Mouse (Mus musculus): ENCODE data around the gene Raet1d. TPM values are rescaled to one million over a fixed set of nuclear protein-coding genes. Genes with fewer than 3 reads are reported as not detected.
A peak's percentile ranks its signal among the peaks of the same experiment; 100 is the strongest.
"Not testable (repeated sequence)": the region's sequence is repeated elsewhere in the genome, so short reads cannot be mapped to it uniquely, and the experiment has no call there.

Gene Raet1d
- 17.6 and 17.7 TPM in 2 replicates for polyA plus RNA-seq (2015; fragmentation: Nextera tagmentation; extraction: Ambion mirVana)

GRCm38 (mm10) chr10:22360252-22360651 is at the start of gene Raet1d:
Raet1d (plus strand) TSS chr10:22360552.
- not testable (repeated sequence) for H3K27ac ChIP-seq; ATAC-seq (ENCODE audit: insufficient number of reproducible peaks, insufficient read depth, low FRiP score, low TSS enrichment, low read depth); H3K9me3 ChIP-seq; H3K27me3 ChIP-seq; H3K36me3 ChIP-seq; H3K9ac ChIP-seq; H3K4me1 ChIP-seq
- WGBS: 70% methylated on average over 3 of the region's 3 CpGs
- H3K4me3 ChIP-seq: peak within 1 kb of the TSS; percentile 23
- peak within 1 kb of the TSS; percentile 46 for H3K4me2 ChIP-seq

- Histone ChIP-seq H3K9ac (no peak overlapping the region), H3K36me3 (no peaks in the 10 kb centered on the region), H3K9me3 (no peaks in the 10 kb centered on the region), H3K27me3 (no peaks in the 10 kb centered on the region), H3K4me1 (no peaks in the 10 kb centered on the region), H3K27ac (no peak overlapping the region), H3K4me2 (no peak overlapping the region), H3K4me3 (no peak overlapping the region)
- WGBS: 85% methylated on average over 2 of the region's 2 CpGs
- no peak for ATAC-seq (ENCODE audit: insufficient number of reproducible peaks, insufficient read depth, low FRiP score, low TSS enrichment, low read depth)
Observed at GRCm38 (mm10) chr10:22322858-22323257, 37.5 kb upstream of the Raet1d start.

- H3K27ac ChIP-seq; ATAC-seq (ENCODE audit: insufficient number of reproducible peaks, insufficient read depth, low FRiP score, low TSS enrichment, low read depth); H3K4me1 ChIP-seq; H3K4me2 ChIP-seq; H3K36me3 ChIP-seq; H3K9ac ChIP-seq; H3K4me3 ChIP-seq; H3K9me3 ChIP-seq; H3K27me3 ChIP-seq: not testable (repeated sequence)
- WGBS: 76% methylated on average over 4 of the region's 4 CpGs
Observed at GRCm38 (mm10) chr10:22345721-22346120, 14.6 kb upstream of the Raet1d start.

GRCm38 (mm10) chr10:22353548-22354195 is 6.7 kb upstream of the Raet1d start:
- not testable (repeated sequence) for H3K9me3 ChIP-seq; H3K4me2 ChIP-seq; H3K4me1 ChIP-seq; H3K4me3 ChIP-seq; H3K9ac ChIP-seq; H3K27me3 ChIP-seq; H3K36me3 ChIP-seq; H3K27ac ChIP-seq; ATAC-seq (ENCODE audit: insufficient number of reproducible peaks, insufficient read depth, low FRiP score, low TSS enrichment, low read depth)
- 76% methylated on average over 6 of the region's 6 CpGs for WGBS

GRCm38 (mm10) chr10:22354196-22354574 is 6.2 kb upstream of the Raet1d start:
- not testable (repeated sequence) for H3K27ac ChIP-seq; H3K4me2 ChIP-seq; H3K9me3 ChIP-seq; H3K9ac ChIP-seq; ATAC-seq (ENCODE audit: insufficient number of reproducible peaks, insufficient read depth, low FRiP score, low TSS enrichment, low read depth); H3K36me3 ChIP-seq; H3K4me1 ChIP-seq; H3K27me3 ChIP-seq; H3K4me3 ChIP-seq
- 82% methylated on average over 2 of the region's 2 CpGs for WGBS

- not testable (repeated sequence) for H3K9me3 ChIP-seq; H3K4me2 ChIP-seq; ATAC-seq (ENCODE audit: insufficient number of reproducible peaks, insufficient read depth, low FRiP score, low TSS enrichment, low read depth); H3K27me3 ChIP-seq; H3K4me1 ChIP-seq; H3K9ac ChIP-seq; H3K4me3 ChIP-seq; H3K36me3 ChIP-seq; H3K27ac ChIP-seq
- 67% methylated on average over 1 of the region's 1 CpGs for WGBS
Observed at GRCm38 (mm10) chr10:22357373-22357772, 3.0 kb upstream of the Raet1d start.

- H3K4me2 ChIP-seq; H3K27ac ChIP-seq; ATAC-seq (ENCODE audit: insufficient number of reproducible peaks, insufficient read depth, low FRiP score, low TSS enrichment, low read depth); H3K4me1 ChIP-seq; H3K27me3 ChIP-seq; H3K9ac ChIP-seq; H3K36me3 ChIP-seq; H3K9me3 ChIP-seq; H3K4me3 ChIP-seq: not testable (repeated sequence)
- 80% methylated on average over 1 of the region's 2 CpGs for WGBS
Observed at GRCm38 (mm10) chr10:22360957-22361356, 605 bp downstream of the Raet1d start.

GRCm38 (mm10) chr10:22361415-22362352 is 1.3 kb downstream of the Raet1d start:
- not testable (repeated sequence) for ATAC-seq (ENCODE audit: insufficient number of reproducible peaks, insufficient read depth, low FRiP score, low TSS enrichment, low read depth)
- H3K4me2 ChIP-seq: peak overlapping the region; percentile 46

GRCm38 (mm10) chr10:22362466-22362865 is 2.1 kb downstream of the Raet1d start:
- not testable (repeated sequence) for H3K4me3 ChIP-seq; ATAC-seq (ENCODE audit: insufficient number of reproducible peaks, insufficient read depth, low FRiP score, low TSS enrichment, low read depth); H3K36me3 ChIP-seq; H3K27me3 ChIP-seq; H3K27ac ChIP-seq; H3K4me1 ChIP-seq; H3K9me3 ChIP-seq; H3K9ac ChIP-seq
- peak overlapping the region; percentile 16; the same call in 1 of the 2 replicates for H3K4me2 ChIP-seq
- 97% methylated on average over 2 of the region's 2 CpGs for WGBS

More at GRCm38 (mm10) chr10:22361415-22362352, 1.3 kb downstream of the Raet1d start:
- 6% methylated on average over 9 of the region's 15 CpGs for WGBS
- 0 out of 2 replicates have a peak overlapping the region, but pooled peaks have one; percentile 49 for H3K9ac ChIP-seq
- peak overlapping the region; percentile 23 for H3K4me3 ChIP-seq
- not testable (repeated sequence) for H3K4me1 ChIP-seq, H3K9me3 ChIP-seq, H3K36me3 ChIP-seq, H3K27ac ChIP-seq, H3K27me3 ChIP-seq

- H3K9ac ChIP-seq; H3K9me3 ChIP-seq; H3K4me3 ChIP-seq; H3K27ac ChIP-seq; H3K27me3 ChIP-seq; ATAC-seq (ENCODE audit: insufficient number of reproducible peaks, insufficient read depth, low FRiP score, low TSS enrichment, low read depth); H3K4me1 ChIP-seq; H3K36me3 ChIP-seq; H3K4me2 ChIP-seq: not testable (repeated sequence)
- WGBS: 85% methylated on average over 2 of the region's 2 CpGs
Observed at GRCm38 (mm10) chr10:22364915-22365314, 4.6 kb downstream of the Raet1d start.

GRCm38 (mm10) chr10:22381226-22381625 is 20.9 kb downstream of the Raet1d start:
- not testable (repeated sequence) for H3K36me3 ChIP-seq; H3K27me3 ChIP-seq; H3K4me3 ChIP-seq; H3K27ac ChIP-seq; H3K4me1 ChIP-seq; ATAC-seq (ENCODE audit: insufficient number of reproducible peaks, insufficient read depth, low FRiP score, low TSS enrichment, low read depth); H3K9ac ChIP-seq; H3K9me3 ChIP-seq
- H3K4me2 ChIP-seq: peak overlapping the region; percentile 30
- WGBS: 6% methylated on average over 9 of the region's 10 CpGs

GRCm38 (mm10) chr10:22390146-22390545 is 29.8 kb downstream of the Raet1d start:
- not testable (repeated sequence) for H3K27me3 ChIP-seq; ATAC-seq (ENCODE audit: insufficient number of reproducible peaks, insufficient read depth, low FRiP score, low TSS enrichment, low read depth); H3K4me2 ChIP-seq; H3K4me3 ChIP-seq; H3K4me1 ChIP-seq; H3K9me3 ChIP-seq; H3K27ac ChIP-seq; H3K36me3 ChIP-seq; H3K9ac ChIP-seq
- 86% methylated on average over 7 of the region's 7 CpGs for WGBS

All from embryonic facial prominence, embryonic 13.5 days (tissue).